Mouse (Mus musculus): ENCODE data around the gene Tmem184a.

The Tmem184a gene

DNA sequence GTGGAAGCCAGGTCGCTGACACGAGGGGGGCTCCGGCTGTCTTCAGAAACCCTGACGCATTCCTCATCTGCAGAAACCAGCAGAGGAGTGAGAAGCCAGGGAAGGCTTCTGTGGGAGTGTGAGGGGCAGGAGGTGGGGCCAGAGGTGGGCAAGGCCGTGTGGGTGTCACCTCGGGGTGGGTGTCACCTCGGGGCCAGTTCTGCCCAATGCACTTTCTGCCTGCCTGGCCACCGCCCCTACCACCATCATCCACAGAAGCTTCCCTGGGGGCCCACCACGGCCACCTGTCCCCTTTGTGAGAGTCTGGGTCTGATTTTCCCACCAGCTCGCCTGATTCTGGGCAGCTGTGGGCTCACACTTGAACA lies 6.6 kb downstream of the Tmem184a start:
- no peak for DNase-seq (ENCODE audit: low spot score in 2 of 2)

DNA sequence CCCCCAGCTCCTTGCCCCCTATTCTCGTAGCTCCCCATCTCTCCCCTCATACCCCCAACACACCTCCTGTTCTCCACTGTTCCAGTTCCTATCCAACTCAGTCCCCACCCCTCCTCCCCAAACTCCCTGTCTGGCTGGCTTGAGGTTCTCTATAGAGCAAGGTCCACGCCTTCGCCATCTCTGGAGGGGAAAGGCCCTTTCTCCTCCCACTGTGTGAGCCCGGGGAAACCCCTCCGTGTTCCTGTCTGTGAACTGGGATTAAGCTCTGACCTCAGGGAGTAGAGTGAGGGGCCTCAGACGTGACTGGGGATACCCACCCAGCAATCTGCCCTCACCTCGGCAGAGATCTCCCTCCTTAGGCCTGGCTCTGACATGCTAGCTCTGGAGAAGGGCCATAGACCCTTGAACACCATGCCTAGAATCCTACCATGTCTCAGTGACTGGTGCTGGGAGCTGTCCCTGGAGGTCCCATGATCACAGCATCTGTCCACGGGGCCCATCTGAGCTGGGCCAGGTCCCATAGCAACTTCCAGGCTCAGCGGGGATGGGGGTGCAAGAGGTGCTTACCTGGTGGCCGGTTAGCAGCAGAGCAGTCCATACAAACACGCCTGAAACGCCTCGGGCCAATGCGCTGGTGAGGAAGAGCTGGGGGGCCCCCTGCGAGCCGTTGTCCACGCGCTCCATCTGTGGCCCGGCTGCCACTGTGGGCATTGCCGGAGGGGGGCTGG lies 7.2 kb downstream of the Tmem184a start:
- no peak for DNase-seq (ENCODE audit: low spot score in 2 of 2)

DNA sequence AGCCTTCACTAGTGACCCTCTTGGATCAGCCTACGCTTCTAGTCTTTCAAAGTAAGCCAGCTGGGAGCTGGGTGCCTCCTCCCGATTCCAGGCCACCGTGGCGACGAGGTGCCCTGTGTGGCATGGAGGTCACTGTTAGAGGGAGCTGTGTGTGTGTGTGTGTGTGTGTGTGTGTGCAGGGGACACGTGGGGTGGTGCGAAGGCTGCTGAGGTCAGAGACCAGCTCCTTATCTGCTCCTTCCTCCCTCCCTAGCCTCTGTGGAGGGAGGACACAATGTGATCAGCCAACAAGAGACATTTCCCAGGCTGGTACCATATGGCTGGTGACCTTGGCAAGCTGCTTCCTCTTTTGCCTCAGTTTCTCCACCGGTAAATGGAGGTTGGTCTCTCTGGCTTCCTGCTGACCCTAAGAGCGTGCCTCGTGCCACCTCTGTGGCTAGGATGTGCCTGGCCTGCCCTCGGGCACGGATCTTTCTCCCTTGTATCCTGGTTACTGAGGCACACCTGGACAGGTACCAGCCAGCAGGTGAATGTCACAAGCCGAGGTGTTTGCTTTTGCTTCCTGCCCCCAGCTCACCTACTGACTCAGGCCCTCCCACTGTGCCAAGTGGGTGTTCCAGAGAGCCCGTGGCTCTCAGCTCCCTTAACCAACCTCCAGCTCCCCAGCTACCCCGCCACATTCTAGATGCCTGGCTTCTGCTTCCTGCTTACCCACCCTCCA lies 7.9 kb downstream of the Tmem184a start:
- DNase-seq (ENCODE audit: low spot score in 2 of 2), result no peak

DNA sequence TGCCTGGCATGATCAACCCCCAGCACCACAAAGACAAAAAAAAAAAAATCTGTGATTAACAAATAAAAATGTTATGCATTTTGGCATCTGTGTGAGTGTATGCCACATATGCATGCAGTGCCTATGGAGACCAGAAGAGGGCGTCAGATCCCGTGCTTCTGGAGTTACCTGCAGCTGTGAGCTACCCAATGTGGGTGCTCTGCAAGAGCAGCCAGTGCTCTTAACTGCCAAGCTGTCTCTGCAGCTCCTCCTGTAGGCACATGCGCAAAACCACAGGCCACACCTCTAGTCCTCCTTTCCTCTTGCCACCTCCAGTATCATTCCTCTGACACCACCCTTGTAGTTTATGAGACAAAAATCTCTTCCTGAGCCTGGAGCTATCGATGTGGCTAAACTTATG lies 10.3 kb downstream of the Tmem184a start:
- DNase-seq (ENCODE audit: low spot score in 2 of 2), result no peak

DNA sequence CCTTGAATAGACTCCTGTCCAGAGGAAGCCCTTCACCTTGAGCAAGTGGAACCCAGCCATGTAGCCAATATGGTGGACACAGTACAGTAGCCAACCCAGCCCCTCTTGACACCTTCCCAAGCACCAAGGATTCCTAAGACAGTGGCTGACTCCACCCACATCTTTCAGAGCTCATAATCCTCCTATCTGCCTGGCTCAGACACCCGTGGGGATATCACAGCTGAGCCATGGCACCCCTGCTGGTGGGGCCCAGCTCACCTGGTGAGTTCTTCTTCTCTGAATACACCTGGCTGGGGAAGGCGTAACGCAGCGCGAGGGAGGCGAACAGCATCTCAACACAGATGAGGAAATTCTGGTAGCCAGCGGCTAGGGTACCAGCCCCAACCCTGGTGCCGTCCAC lies 13.8 kb downstream of the Tmem184a start:
- no peak for DNase-seq (ENCODE audit: low spot score in 2 of 2)

DNA sequence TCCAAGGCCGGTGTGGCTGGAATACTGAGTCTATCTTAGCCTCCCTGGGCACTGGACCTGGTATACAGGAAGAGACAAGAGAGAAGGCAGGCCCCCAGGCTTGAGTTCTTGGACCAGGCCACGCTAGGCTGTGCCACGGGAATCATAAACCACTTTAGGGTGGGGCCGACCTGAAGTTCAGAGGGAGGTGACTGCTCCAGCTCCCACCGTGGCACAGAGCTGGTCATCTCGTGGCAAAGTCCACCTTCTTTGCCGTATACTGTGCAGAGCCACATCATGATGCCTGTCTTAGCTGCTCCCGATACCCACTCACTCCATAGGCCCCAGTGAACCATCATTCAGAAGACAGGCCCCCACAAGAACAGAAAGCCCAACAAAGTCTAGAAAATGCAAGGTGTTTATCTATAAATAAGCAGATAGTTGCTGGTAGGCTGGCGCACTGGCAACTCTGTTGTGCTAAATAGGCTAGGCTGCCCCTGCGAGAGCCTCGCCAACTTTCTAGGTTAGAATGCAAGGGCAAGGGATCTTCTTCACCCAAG lies 15.1 kb downstream of the Tmem184a start:
- DNase-seq (ENCODE audit: low spot score in 2 of 2), result no peak

DNA sequence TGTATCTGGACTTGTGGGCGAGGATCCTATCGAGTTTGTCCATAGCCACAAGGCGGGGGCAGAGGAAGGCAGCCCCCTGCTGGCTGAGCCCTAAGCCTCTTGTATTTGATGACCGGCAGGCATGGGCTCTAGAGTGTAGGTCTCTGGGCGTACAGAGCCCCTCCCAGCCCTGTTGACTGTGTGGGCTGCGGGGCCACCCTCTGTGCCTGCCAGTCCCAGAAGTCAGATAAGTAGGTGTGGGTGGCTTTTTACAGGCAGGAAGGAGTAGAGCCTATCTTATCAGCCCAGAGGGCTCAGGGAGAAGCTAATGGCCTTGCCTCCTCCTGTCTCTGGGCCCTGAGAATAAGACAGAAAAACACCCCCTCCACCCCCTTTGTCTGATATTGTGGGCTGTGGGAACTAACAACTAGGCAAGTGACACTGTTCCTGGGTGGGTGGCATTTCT lies 15.6 kb downstream of the Tmem184a start:
- no peak for DNase-seq (ENCODE audit: low spot score in 2 of 2)

DNA sequence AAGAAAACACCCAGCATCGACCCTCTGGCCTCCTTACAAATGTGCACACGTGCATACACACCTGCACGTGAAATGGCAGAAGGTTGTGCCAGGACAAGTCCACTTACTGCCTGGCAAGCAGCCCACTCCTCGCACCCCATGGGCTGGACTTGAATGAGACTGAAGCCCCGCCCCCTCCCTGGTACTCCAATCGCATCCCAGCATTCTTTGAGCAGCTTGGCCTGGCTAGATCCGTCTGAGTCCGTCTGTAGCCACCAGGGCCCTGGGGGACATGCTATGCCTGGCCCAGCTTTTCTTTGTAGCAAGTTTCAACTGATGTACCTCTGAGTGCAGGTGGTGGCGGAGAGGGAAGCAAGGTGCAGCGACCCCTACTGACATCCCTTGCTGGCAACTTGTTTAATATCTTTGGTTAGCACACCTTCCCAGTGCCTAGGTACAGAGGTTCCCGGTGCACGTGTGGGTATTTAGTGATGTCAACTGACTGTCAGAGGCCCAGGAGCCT lies 16.1 kb downstream of the Tmem184a start:
- no peak for DNase-seq (ENCODE audit: low spot score in 2 of 2)

DNA sequence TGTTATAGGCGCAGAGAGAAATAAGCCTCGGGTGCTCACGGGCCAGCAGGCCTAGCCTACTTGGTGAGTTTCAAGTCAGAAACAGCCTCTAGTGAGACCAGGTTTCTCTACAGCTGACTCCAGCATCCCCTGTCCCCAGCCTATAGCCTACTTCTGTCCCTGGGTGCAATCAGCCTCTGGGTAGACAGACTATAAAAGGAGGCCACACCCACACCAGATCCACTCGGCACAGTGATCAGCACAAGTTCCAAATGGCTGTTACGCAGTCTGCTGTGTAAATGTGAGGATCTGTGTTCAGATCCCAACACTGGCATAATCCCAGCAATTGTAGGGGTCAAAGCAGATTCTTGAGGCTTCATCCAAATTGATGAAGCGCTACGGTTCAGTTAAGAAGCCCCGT lies 16.6 kb downstream of the Tmem184a start:
- DNase-seq (ENCODE audit: low spot score in 2 of 2), result no peak

DNA sequence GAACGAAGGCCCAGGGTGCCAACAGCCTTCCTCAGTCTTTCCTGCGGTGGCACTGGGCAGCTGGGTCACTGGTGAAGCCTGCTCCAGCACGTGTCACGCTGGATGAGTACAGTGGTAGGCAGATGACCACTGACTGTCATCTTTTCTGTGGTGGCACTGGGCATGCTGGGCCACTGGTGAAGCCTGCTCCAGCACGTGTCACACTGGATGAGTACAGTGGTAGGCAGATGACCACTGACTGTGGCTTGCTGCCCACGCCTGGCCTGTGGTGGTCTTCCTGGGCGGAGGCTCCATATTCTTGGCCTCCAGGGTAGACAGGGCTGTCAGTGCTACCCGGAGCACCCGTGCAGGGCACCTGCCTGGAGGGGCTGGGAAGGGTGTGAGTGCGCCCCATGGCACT lies 17.8 kb downstream of the Tmem184a start:
- no peak for DNase-seq (ENCODE audit: low spot score in 2 of 2)

DNA sequence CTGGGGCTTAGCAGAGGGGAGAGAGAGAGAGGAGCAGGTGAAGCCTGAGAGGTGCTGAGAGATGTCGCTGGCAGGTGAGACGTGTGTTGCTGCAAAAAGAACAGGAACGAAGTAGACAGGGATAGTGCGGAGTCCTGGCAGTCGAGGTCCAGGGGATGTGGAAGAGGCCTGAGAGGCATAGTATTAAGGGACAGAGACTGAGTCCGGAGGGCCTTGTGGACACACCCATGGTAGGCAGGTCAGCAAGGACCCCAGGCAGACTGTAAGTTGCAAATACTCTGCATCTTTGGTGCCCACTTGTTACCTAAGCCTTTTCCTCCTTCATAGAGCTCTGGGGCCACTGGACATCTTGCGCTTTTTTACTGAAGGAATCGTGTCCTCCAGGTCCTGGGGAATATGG lies 18.5 kb downstream of the Tmem184a start:
- DNase-seq (ENCODE audit: low spot score in 2 of 2), result no peak

DNA sequence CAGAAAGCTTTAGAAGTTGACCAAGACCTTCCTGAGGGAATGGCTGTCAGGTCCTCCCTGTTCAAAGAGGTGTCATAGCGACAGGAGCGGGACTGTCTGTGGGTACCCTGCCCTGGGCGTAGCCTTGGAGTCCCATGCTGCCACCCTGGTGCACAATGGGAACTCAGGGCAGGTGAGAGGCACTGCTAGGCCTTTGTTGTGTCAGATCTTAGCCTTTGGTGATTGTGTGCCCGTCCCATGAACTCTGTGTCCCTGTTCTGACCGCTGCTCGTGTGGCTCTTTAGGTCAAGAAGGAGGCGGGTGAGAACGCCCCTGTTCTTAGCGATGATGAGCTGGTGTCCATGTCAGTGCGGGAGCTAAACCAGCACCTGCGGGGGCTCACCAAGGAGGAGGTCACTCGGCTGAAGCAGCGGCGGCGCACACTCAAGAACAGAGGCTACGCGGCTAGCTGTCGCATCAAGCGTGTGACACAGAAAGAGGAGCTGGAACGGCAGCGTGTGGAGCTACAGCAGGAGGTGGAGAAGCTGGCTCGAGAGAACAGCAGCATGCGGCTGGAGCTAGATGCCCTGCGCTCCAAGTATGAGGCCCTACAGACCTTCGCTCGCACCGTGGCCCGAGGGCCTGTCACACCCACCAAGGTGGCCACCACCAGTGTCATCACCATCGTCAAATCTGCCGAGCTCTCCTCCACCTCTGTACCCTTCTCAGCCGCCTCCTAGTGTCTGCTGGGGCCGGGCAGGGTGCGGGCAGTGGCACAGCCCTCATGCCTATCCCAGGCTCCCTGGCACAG lies 19.7 kb downstream of the Tmem184a start:
- no peak for DNase-seq (ENCODE audit: low spot score in 2 of 2)

DNA sequence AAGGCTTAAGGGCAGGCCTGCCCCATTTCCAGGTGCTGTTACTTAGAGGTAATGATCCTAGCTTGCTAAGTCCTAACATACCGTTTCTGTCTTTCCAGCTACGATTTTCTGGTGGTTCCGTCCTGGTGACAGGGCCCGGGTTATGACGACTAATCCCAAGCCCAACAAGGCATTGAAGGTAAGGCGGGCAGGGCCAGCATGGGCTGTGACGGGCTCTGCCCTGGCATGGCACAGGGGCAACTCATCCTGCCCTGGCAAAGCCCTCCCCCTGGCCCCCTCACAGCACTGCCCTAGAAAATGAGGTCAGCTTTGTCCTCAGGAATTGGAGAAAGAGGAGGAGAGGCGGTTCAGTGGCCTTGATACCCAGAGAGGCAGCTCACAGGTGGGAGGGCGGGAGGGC lies 20.7 kb downstream of the Tmem184a start:
- no peak for DNase-seq (ENCODE audit: low spot score in 2 of 2)

DNA sequence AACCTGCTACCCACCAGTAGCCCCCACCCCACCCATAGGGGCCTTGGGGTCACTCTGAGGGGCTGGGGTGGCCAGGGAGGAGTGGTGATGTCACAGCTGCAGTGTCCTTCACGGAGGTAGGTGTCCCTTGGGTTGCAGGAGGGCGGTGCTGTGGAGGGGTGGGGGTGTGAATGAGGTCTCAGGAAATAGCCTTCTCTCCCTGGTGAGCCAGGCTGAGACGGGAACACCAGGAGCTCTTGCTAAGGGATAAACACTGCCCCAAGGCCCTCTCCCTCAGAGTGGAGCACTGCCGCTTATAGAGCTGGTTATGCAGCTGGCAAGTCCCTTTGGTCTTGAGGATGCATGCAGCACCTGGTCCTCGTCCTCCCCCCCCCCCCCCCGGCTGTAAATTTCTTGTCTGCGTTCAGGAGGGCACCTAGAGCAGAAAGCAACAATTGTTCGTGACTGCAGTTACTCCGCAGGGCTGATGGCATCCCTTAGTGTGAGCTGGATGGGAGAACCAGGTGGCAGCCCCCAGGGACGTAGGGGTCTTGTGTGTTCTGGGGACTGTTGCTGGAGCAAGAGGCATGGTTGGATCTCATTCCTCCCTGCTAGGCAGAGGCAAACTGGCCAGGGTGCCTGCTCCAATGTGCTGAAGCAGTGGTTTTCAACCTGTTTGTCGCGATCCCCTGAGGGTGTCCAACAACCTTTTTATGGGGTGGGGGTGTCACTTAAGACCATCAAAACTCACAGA lies 21.4 kb downstream of the Tmem184a start:
- DNase-seq (ENCODE audit: low spot score in 2 of 2), result no peak

DNA sequence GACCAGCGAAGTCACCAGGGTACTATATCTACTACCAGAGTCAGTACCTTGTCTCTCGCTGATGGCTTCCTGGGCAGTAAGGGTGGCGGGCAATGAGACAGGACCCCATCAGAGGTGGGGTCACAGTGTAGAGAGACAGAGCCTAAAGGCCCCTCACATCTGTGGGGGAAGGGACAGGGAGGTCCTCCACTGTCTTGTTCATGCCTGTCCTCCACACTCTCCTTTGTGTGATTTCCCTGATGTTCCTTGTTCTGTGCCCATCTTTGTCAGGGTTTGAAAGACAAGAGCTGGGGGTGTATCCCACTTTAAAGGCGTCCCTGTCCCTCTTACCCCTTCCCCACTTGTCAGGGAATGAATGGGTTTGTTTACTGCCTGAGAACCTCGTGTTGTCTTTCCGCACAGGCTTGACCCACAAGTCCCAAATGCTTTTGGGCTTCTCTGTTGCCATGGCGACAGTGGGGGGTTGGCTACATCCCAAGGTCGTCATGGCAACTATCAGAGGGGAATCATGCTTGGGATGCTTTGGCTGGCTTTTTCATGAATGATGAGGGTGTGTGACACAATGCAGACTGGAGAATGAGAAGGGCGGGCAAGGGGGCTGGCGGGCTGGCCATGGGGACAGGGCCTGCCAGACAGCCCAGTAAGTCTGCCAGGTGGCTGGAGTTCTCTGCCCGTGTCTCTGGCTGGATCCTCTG lies 22.1 kb downstream of the Tmem184a start:
- peak; percentile 92 to 96 for DNase-seq (ENCODE audit: low spot score in 2 of 2)

DNA sequence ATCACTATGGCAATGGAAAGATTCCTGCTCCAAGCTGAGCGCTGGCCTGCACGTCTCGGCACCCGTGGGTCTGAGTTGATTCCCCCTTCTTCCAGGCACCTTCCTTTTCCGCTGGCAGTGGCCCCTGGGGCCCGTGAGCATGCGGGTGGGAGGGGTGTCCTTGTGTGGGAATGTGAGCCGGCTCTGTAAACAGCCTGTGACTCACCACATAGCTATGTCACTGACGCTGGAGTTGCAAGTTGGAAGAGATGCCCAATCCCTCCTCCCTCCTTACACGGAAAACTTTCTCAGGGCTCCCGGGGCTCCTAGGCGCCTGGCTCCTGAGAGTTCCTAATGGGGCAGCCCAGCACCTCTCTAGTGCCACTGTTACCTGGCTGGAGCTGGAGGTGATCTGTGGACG lies 22.8 kb downstream of the Tmem184a start:
- peak; percentile 96 to 97 for DNase-seq (ENCODE audit: low spot score in 2 of 2)

DNA sequence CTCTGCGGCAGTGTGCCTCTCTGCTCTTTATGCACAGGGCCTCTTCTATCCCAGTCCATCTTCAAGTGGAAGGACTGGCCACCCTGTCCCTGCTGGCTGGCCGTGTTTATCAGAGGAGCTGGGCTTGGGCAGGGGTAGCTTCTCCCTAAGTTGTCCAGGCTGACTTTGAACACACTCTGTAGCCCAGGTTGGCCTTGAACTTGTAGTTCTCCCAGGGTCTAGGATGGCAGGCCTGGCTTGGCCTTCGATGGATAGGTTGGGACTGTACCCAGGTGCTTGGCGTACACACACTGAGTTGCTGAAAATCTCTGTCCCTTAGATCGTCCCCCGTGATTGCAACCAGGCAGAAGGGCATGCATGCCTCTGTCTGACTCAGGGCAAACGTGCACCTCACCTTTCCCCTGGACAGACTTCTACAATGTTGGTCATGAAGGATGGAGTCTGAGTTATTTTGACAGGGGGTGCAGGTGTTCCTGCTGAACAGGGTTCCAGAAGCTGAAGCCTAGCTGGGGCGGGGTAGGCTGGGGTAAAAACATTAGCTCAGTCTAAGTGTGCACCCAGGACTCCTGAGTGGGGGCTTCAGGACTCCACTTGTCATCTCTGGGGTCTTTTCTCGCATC lies 23.6 kb downstream of the Tmem184a start:
- peak in 1 of 2 experiments; percentile 24 for DNase-seq (ENCODE audit: low spot score in 2 of 2)

DNA sequence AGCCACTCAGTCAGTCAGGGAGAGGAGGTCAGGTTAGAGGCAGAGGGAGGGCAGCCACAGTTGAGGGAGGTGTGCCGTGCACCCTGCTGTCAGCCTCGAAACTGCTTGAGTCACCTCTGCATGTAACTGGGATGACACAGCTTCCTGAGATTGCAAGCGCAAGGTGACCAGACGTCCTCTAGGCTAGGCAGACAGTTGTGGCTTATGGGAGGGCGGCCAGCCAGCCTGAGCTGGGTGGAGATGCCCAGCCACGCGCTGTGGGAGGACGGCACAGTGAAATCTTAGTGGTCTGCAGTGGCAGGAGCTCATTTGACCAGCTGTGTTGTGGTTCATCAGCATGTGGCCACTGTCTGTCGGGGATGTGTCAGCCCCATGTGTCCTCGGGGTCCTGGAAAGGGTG lies 24.8 kb downstream of the Tmem184a start:
- peak; percentile 71 to 75 for DNase-seq (ENCODE audit: low spot score in 2 of 2)

DNA sequence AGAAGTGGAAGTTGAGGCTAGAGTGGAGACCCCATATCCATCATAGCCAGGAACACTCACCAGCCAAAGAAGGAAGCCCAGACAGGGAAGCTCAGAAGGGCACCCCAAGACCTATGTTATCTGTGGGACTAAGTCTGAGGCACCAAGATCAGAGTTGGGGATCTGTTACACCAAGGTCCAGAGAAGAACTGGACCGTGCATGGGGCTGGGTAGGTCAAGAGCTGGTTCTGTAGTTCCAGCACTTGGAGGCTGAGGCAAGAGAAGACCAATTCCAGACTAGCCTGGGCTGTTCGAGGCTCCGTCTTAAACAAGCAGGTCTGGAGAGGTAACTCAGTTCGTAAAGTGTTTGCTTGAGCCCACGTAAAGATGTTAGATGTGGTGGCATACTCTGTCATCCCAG lies 25.6 kb downstream of the Tmem184a start:
- DNase-seq (ENCODE audit: low spot score in 2 of 2), result no peak

DNA sequence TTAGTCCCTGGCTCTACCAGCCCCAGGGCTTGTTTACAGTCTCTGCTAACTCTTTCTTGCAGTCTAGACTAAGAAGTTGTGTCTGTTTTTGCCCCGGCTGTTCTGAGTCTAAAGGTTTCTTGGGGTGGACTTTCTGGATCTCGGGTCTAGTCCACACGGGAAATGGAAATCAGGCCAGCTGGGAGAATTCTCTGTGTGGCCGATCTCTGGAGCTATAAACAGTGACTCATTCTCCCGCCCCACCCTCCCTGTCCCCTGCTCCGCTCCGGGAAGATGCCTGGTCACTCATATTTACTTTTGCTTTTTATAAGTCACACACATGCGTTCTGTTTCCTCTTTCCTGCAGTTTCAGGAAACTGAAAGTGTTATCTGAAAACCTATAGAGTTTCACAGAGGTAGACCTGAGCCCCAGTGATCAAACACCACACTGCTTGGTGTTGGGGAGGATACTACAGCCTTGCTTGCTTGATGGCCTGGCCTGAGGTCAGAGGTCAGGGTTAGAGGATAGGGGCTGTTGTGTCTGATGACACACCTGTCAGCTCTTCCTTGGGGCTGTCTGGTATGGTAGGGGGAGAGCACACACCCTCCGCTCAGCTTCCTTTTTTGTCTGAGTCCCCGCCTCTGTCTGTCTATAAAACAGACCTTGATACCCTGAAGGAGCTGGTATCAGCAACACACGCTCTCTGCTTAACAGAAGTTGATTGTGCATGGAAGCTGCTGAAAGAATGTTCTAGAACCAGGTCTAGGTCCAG lies 26.2 kb downstream of the Tmem184a start:
- peak; percentile 71 to 76 for DNase-seq (ENCODE audit: low spot score in 2 of 2)
